Mouse (Mus musculus) left cerebral cortex, adult 9 months (tissue): ENCODE measurements at regions not wholly inside any gene's neighbourhood (a gene's known extent, or its start where the extent isn't known, plus 50 kb on each side); places are given as distances from the start of the nearest gene placed in this dataset.
A peak's percentile ranks its signal among the peaks of the same experiment; 100 is the strongest.
"Not testable (repeated sequence)": the region's sequence is repeated elsewhere in the genome, so short reads cannot be mapped to it uniquely, and the experiment has no call there.

Experiments
- DNase-seq, 2 experiments: peaks; one replicate each; pipeline ENCODE4 v3.0.0; 2022; ENCODE audit warnings: low spot score in 2 of 2

DNA sequence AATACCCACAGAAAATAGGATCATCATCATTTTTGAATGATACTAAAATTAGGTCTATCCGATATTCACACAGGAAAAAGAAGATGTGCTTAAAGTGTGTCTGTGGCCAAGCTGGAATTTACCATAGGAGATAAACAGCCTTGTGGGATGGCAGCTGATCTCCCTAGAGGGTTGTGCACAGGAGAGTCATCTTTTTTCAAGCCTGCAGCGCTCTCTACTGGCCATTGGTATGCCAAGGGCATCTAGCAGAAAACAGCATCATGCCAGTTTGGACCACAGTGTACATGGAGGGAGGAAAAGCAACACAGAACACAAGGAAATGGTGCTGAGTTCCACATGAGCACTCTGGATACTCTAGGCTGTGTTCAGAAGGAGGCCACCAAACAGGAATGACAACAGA, 74.1 kb upstream of the Diaph3 start:
- peak; percentile 30 to 89 for DNase-seq

DNA sequence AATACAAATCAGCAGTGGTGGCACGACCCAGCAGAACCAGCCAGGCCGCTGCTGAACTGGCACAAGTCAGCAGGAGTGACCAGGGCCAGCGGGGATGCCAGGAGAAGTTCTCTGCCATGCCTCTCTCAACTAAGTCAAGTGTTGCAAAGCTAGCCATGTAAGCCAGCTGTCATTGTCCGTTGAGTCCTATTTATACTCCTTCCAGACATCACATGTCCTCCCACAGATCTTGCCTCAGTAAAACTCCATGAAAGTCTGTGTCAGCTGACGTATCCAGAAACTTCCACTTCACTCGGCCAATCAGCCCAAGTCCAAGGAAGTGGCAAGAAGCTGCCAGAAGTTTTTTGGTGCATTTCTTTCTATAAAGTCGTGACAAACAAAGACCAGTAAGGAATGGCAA, 76.0 kb upstream of the Diaph3 start:
- DNase-seq = no peak

DNA sequence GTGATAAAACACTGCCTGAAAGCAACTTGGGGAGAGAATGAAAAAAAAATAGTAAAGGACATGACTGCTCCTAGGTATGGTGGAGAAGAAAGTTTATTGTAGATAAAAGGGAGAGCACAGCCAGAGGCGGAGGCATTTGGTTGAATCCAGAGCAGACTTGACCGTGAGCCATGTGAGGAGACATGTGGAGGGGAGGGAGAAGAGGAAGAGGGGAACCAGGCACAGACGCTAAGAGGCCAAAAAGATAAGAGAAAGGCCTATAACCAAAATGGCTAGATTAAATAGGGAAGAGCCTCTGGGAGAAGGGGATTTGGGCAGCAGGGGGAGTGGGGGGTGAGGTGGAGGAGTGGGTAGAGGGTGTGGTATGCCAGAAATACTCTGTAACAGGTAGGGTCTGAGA, 78.9 kb upstream of the Diaph3 start:
- no peak for DNase-seq

DNA sequence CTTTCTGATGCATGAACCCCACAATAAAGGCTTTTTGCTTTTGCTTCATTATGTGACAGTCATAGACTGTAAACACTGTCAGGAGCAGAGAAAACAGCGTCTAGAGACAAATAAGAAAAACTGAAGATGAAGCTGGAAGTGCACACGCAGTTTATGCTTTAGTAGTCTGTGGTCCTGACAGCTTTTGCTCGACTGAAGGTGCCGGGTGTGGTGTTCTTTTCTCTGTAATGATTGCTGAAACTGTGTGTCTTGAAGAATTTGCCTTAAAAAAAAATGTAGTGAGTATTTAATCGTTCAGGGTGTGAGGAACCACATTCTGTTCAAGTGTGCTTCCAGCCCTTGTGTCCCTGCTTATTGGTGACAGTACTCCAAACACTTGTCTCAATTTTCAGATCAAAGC, 83.8 kb upstream of the Diaph3 start:
- no peak for DNase-seq

DNA sequence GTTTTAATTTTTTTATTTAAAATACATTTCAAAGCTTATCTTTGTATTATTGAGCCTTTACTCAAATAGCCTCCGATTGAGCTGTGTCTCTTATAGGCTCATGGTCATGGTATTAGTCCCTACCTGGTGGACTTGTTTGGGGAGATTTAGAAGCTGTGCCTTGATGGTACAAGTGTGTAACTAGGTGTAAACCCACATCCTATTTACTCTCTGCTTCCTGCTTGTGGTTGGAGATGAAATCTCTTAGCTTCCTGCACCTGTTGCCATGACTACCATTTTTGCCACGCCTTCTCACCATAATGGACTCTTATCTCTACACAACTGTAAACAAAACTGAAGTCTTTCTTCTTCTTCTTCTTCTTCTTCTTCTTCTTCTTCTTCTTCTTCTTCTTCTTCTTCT, 108.2 kb upstream of the Diaph3 start:
- DNase-seq = no peak

DNA sequence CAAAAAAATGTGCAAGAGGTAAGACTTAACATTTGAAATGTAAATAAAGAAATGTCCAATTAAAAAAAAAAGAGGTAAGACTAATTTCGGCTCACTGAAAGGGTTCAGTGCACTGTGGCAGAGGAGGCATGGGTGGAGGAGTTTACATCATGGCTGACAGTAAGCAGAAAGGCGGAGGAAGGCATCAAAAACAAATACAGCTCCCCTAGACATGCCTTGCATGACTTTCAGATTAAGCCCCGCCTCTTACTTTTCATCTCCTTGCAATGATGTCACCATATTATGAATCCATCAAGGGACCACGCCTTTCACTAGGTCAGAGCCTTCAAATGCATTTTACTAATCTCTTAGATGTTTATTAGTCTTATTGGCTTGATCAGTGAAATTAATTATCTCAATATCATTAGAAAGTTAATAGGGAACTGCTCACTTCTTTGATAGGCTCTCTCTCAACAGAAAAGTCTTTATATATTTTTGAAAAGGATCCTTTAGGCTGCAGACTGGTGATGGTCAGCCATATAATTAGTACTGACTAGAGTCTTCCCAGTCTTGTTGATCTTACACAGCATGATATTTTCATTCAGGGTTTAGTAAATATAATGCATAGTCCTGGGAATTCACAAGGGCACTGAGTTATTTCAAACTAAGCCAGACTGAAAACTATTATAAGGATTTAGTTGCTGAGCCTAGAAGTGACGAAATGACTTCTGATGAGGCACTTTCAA, 114.6 kb upstream of the Diaph3 start:
- no peak for DNase-seq

DNA sequence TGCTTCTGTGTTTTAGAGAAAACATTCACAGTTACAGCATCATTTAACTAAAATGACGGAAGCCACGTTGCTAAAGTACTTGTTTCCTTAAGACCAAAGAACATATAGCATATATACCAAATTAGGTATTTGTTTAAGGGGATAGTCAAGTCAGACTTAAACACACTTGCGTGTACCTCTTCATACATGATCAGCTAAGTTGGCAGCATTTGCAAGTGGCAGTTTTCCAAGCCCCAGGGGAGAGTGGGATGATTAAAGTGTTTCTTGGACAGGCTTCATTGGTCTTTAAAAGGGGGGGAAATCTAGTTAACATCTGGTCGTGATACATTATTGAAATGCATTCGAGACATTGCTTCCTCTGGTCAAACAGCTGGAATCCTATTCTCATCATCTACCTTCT, 120.7 kb upstream of the Diaph3 start:
- DNase-seq = no peak

DNA sequence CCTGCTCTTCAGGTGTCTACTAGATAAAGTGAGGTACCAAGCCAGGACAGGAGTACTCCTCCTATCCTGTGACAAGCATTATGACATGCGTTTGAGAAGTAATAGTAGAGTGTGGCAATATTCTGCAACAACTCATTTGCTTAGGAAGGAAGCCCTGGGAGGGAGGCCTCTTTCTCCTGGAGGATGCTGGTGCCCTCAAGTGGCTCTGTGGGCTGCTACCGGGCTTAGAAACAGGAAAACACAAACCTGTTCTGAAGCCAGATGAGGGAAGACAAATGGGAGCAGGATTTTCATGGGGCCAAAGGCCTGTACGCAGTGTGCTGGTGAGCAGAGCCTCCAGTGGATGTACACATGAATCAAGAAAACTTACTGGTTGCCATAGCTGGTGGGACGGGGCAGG, 123.8 kb upstream of the Diaph3 start:
- no peak for DNase-seq

DNA sequence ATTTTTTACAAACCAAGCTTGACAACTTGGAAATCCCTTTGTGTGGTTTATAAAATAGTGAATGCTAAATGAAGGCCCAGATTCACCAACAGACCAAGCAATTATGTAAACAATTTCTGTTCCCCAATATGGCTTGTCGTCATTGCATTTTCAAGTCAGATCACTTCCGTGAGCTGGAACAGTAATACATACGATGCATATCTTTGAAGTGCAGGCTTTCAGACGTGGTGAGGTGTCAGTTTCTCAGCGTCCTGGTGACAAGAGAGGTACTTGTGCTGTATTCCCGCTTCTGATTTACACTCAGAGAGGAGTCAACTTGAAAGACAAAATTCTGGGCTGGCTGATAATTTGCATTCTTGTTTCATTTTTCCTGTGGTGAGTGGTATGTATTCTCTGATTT, 125.3 kb upstream of the Diaph3 start:
- no peak for DNase-seq

DNA sequence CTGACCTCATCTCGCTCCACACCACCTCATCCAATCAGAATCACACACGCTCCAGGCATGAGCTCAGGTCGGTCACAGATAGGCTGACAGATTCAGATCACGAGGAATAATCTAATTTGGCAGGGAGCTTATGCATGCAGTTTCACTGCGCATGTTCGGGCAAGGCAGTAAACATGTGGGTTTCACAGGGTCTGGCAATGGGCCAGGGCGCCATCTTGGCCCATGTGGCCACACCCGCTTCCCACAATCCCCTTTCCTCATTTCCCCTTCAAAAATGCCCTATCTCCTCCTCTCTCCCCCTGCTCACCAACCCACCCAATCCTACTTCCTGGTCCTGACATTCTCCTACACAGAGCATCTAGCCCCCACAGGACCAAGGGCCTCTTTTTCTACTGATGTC, 127.2 kb upstream of the Tdrd3 start:
- DNase-seq = not testable (repeated sequence)

DNA sequence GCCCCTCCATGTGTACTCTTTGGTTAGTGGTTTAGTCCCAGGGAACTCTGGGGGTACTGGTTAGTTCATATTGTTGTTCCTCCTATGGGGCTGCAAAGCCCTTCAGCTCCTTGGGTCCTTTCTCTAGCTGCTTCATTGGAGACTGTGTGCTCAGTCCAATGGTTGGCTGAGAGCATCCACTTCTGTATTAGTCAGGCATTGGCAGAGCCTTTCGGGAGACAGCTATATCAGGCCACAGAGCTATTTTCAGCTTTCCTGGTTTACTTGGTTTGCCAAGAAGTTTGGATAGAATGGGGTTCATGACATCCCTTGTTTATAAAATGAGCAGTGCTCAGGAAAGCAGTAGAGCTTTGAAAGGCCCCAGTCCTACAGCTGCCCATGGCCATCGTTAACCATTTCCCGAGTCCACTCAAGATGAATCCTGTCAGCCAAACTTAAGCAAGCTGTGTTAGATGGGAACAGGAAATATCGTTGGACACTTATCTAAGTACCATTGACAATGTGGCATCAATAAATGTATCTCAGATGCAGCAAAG, 126.7 kb upstream of the Tdrd3 start:
- DNase-seq = no peak

DNA sequence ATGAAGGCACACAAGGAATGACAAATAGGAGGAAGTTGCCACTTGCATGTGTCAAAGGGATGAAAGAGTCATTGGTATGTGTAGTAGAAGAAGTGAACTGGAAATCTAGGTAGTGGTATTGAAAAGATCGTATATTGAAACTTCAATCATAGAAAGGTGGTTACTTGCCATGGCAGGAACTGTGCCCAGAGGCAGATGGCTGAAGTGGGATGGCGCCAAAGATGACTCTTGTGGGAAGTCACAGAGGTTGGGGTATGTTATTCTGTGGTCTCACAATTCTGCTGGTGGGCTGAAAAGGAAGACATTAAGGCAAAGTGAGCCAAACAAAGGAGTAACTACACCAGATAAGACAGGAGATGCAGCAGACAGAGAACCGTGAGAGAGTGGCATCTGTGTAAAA, 121.2 kb upstream of the Tdrd3 start:
- DNase-seq = no peak

DNA sequence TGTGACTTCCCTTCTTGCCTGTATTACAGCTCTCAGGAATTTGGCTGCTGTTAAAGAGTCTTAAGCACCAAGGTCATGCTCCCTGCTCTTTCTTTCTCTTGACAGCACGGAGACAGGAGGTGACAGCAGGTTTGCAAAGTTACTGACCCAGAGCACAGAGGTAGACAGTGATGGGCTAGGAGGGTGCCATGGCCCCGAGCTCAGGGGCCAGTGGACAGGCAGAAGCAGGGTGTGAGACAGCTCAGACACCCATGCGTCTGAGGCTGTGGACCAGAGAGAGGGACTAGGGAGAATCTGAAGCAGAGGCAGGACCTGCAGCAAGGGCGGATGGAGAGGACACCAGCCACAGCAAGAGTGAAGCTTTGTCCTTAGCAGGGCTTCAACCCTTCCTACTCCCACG, 119.3 kb upstream of the Tdrd3 start:
- no peak for DNase-seq

DNA sequence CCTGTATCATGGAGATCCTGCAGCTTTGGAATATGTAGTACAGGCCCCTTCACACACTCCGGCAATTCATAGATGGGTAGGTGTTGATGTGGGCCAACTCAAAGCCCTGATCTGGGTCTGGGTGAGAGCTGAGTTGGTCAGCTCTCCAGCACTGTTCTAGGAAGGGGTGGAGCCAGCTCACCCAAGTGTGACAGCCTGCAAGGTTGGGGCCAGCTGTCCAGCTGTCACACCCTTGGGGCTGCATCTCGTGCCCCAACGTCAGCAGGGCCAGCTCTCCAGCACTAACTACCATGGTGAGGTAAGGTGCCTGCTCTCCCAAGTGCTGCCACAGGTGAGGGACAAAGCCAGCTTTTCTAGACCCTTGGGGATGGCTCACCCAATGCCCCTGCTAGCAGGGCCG, 115.6 kb upstream of the Tdrd3 start:
- no peak for DNase-seq

DNA sequence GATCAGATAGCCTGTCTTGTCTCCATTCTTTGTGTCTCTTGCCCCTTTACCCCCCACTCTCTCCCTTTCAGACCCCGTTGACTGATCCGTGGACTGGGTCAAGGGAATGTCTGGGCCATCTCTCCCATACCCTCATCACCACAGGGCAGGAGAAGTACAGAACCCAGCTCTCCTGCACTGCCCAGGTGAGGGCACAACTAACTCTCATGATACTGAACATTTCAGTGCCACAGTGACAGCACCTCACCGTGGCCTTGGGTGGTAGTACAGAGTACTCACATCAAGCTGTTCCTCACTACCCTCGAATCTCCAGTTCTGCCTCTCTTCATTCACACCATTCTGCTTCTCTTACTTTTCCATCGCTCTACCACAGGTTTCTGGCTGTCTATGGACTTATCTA, 114.9 kb upstream of the Tdrd3 start:
- no peak for DNase-seq

DNA sequence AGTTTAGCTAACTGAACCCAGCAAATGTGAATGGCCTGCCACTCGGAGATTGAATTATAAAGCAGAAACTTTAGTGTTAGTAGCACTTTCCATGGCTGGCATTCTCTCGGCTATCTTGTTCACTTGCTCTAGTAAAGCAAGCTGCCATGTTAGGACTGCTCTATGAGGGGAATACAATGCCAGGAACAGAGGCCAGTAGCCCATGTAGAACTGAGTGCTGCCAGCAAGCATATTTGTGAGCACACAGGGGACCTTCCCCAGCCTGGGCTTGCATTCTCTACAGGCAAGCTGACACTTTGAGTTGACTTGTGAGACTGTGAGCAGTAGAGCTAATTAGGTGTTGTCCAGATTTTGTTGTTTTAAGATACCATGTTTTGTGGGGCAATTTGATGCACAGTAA, 111.0 kb upstream of the Tdrd3 start:
- DNase-seq = no peak

DNA sequence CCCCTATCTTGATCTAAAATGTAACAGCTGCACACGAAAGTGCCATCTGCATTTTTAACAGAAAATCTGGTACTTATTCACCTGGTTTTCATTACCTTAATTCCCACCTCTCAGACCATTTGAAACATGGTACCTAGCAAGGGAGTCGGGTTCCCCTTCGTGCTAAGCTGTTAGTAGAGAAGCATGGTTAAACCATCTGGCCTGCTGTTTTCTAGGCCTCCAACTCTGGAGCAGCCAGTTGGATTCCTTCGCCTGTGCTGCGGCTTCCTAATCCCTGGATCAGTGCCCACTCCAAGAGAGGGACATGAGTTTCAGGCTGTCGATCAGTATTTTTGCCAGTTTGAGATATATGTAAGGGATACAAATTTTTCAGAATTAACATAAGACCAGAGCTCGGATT, 110.4 kb upstream of the Tdrd3 start:
- DNase-seq = no peak

DNA sequence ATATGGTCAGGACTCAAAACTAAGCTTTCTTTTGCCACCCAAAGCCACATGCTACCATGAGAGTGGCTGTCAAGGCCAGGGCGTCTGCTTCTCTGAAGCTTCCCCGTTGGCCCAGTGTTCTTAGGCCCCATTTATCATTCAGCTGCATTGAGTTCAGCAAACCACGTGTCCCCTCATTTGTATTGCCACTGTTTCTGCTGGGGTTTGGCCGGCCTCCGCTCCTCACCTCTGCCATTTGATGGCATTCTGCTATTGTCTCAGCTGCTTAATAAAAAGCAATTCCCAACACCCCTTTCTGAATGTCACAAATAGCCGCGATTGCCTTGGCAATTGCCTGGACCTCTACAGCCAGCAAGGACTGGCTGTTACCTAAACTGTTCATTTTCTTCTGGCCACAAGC, 108.4 kb upstream of the Tdrd3 start:
- no peak for DNase-seq

DNA sequence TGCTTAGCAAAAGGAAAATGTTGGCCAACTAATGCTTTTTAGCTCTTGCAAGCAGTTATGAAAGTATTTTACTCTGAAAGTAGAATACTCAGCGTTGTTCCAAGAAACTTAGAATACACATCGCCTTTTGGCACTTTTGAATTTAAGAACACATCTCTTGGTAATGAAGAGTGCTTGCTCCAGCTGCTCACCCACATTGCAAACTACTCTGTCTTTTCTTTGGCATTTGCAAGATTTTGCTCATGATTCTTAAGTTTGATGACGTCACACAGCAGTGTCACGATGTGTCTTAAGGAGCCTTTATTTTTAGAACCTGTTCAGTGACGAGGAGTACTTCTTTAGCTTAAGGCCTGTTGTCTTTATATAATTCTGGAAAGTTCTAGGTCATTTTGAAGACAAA, 104.1 kb upstream of the Tdrd3 start:
- DNase-seq = peak; percentile 8 to 10

DNA sequence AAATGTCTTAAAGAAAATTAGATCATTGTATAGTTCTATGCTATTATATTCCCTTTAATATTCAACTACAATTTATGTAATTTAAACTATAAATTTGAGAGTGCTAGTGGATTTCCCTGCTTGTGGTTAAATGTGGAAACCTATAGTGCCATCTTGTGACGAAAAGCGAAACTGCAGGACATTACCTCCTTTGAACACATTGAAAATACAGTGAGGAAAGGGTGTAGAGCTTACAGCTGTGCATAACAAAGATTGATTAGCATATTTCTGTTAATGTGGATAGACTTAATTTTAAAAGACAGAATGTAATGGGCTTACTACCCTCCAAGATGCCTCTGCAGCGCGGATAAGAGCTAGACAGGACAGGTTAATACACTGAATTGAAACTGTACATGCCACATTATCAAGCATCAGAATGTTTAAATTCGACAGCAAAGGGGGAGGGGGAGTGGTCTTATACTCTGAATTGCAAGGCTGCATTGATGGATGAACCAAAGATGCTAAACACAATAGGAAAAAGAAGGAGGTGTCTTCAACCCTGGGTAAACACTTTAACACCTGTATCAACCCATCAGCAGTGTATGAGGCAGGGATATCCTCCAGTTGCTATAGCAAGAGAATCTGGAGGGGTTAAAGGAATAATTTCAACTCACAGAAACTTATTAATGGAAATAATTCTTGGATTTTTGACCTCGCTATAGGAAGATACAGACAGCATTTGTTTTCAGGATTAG, 101.3 kb upstream of the Tdrd3 start:
- DNase-seq = peak in 1 of 2 experiments; percentile 88

DNA sequence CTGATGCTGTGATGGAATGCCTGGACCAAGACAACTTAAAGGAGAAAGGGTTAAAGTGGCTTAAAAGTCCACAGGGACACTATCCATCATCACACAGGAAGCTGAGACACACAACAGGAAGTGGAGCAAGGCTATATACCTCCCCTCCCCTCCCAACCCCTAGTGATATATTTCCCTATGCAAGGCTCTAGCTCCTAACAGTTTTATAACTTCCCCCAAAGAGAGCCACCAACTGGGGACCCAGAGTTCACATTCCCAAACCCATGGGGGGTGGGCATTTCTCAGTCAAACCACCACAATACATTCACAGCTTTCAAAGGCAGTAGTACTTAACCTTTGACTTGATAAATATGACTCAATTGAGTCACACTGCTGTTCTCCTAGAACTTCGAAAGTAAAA, 88.6 kb upstream of the Tdrd3 start:
- DNase-seq = no peak

DNA sequence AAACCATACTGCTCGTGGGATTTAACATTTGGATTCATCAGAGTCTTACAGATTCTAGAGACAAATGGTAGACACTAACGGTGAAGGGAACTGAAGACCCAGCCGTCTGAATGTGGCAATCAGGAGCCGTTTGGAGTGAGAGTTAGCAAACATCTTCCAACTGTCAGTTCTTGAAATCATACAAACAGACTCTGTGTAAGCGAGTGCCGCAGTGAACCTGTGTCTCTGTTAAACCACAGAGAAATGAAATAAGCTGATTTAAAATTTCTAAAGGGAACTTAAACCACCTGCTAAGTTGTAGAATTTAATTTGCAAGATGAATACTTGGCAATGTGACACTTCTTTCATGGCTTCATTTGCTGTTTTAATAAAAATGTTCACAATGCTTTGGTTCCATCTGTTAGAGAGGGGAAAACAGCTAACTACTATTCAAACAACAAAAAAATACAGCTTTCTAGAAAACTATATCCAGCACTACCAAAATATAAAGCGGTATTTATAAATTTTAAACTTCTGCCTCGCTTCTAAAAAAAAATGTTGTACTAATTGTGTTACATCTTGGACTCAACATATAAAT, 78.4 kb upstream of the Tdrd3 start:
- DNase-seq = no peak

DNA sequence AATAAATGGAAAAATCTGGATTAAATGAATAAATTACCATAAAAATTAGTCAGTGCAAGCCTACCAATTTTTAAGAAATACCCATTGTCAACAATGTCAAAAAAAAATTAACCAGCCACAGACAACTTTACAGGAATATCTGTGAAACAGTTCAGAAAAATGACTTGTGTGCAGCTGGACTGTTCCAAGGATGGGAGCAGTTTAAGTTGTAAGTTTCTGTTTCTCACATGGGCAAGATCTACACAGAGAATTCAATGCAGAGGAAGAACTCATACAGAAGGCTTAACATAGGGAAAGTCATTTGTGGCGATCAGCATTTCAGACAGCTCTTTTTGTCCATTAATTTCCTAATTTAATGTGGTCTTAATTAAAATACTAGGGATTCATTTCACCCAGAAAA, 71.9 kb upstream of the Tdrd3 start:
- DNase-seq = no peak
